Mouse (Mus musculus): ENCODE measurements around the gene Usp13. TPM values are rescaled to one million over a fixed set of nuclear protein-coding genes. Genes with fewer than 3 reads are reported as not detected.

The Usp13 gene
- polyA plus RNA-seq, 1 experiment: 1.2 TPM

- Histone ChIP-seq H3K4me1 (ENCODE audit: control insufficient read depth, insufficient read depth, low read length) (no peaks in the 10 kb centered on the region), H3K4me3 (ENCODE audit: insufficient read depth, low read depth, low read length) (no peak overlapping the region), H3K27me3 (replicated peaks; ENCODE audit: control insufficient read depth, insufficient read depth, low read length) (no peaks in the 10 kb centered on the region), H3K27ac (ENCODE audit: insufficient read depth, low read depth, low read length) (no peak overlapping the region), H3K36me3 (ENCODE audit: control insufficient read depth, insufficient read depth, low read length) (no peaks in the 10 kb centered on the region)
- 61% methylated on average over 6 of the region's 6 CpGs for WGBS
- DNase-seq: no peak
- TF ChIP-seq CTCF (conservative IDR thresholded peaks at IDR 0.05; ENCODE audit: insufficient read depth, insufficient read length, low read depth, low read length) (no peak), POLR2A (IDR thresholded peaks at IDR 0.05; ENCODE audit: low read depth, low read length) (no peak)
Measured at GRCm38 (mm10) chr3:32826701-32827100, 9.4 kb downstream of the Usp13 start.

GRCm38 (mm10) chr3:32833871-32834270, 16.5 kb downstream of the Usp13 start:
- Histone ChIP-seq H3K36me3 (ENCODE audit: control insufficient read depth, insufficient read depth, low read length) (no peaks in the 10 kb centered on the region), H3K27ac (ENCODE audit: insufficient read depth, low read depth, low read length) (no peak overlapping the region), H3K27me3 (replicated peaks; ENCODE audit: control insufficient read depth, insufficient read depth, low read length) (no peaks in the 10 kb centered on the region), H3K4me3 (ENCODE audit: insufficient read depth, low read depth, low read length) (no peak overlapping the region), H3K4me1 (ENCODE audit: control insufficient read depth, insufficient read depth, low read length) (no peaks in the 10 kb centered on the region)
- DNase-seq: no peak
- TF ChIP-seq POLR2A (IDR thresholded peaks at IDR 0.05; ENCODE audit: low read depth, low read length) (no peak), CTCF (conservative IDR thresholded peaks at IDR 0.05; ENCODE audit: insufficient read depth, insufficient read length, low read depth, low read length) (no peak)
- WGBS: 33% methylated on average over 2 of the region's 2 CpGs

DNA sequence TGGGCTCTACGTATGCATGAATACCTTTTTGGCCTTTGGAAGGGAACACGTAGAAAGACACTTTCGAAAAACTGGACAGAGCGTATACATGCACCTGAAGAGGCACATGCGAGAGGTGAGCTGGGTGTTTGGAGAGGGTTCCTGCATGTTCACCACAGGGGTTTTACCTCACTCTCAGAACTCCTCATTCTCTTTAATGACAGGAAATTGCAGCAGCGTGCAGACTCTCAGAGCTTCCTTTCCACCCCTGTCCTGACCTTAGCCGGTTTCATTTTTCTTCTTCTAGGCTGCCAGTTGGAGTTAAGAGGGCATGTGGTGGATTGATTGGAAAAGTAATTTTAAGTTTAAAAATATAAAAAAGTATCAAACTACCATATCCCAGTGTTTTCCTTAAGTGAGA, 20.5 kb downstream of the Usp13 start:
- Histone ChIP-seq H3K36me3 (ENCODE audit: control insufficient read depth, insufficient read depth, low read length) (no peaks in the 10 kb centered on the region), H3K4me1 (ENCODE audit: control insufficient read depth, insufficient read depth, low read length) (no peaks in the 10 kb centered on the region), H3K4me3 (ENCODE audit: insufficient read depth, low read depth, low read length) (no peak overlapping the region), H3K27me3 (replicated peaks; ENCODE audit: control insufficient read depth, insufficient read depth, low read length) (no peaks in the 10 kb centered on the region), H3K27ac (ENCODE audit: insufficient read depth, low read depth, low read length) (no peak overlapping the region)
- no peak for TF ChIP-seq CTCF (conservative IDR thresholded peaks at IDR 0.05; ENCODE audit: insufficient read depth, insufficient read length, low read depth, low read length)
- TF ChIP-seq POLR2A (IDR thresholded peaks at IDR 0.05; ENCODE audit: low read depth, low read length): no peak
- DNase-seq: no peak
- 79% methylated on average over 7 of the region's 7 CpGs for WGBS

DNA sequence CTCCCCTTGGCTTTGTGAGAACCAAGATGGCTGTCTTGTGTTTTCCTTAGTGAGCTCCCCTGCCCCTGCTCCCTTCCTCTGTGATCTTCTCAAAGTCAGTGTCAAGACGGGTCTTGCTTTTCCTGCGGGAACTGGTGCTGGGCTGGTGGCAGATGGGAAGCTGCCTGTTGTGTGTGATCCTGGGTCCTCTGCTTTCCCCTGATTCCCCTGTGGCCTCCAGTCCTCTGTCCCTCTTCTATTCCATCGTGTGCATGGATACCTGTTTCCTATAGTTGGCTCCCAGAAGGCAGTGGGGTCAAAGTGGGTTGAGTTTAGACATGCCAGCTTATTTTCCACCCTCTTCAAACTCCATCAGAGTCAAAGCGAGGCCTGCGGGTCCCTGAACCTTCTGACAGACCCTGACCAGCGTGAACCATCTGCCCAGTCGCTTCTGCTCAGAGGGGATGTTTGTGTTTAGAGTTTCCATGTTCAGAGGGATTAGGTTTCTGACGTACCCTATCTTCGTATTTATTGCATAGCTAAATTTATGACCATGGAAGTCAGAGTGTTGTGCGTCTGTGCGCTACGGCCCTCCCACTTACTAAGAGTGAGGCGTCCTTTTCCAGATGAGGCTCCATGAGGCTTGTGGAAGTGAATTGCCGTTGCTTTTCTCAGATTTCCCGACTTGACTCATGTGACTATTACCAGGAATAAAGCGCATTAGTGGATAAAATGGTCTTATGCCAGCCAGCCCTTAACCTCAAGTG, 39.2 kb downstream of the Usp13 start:
- WGBS: 42% methylated on average over 16 of the region's 16 CpGs
- no peak for DNase-seq
- Histone ChIP-seq H3K4me3 (ENCODE audit: insufficient read depth, low read depth, low read length) (no peak overlapping the region), H3K36me3 (ENCODE audit: control insufficient read depth, insufficient read depth, low read length) (no peaks in the 10 kb centered on the region), H3K27ac (ENCODE audit: insufficient read depth, low read depth, low read length) (no peak overlapping the region), H3K4me1 (ENCODE audit: control insufficient read depth, insufficient read depth, low read length) (no peaks in the 10 kb centered on the region), H3K27me3 (replicated peaks; ENCODE audit: control insufficient read depth, insufficient read depth, low read length) (no peaks in the 10 kb centered on the region)
- TF ChIP-seq CTCF (conservative IDR thresholded peaks at IDR 0.05; ENCODE audit: insufficient read depth, insufficient read length, low read depth, low read length) (no peak), POLR2A (IDR thresholded peaks at IDR 0.05; ENCODE audit: low read depth, low read length) (no peak)

GRCm38 (mm10) chr3:32871081-32871480, 53.7 kb downstream of the Usp13 start:
- H3K27ac ChIP-seq (ENCODE audit: insufficient read depth, low read depth, low read length): no peak overlapping the region
- WGBS: 53% methylated on average over 3 of the region's 3 CpGs
- no peak for DNase-seq

GRCm38 (mm10) chr3:32886386-32886785, 69.0 kb downstream of the Usp13 start:
- Histone ChIP-seq H3K36me3 (ENCODE audit: control insufficient read depth, insufficient read depth, low read length) (no peaks in the 10 kb centered on the region), H3K4me1 (ENCODE audit: control insufficient read depth, insufficient read depth, low read length) (no peaks in the 10 kb centered on the region), H3K27ac (ENCODE audit: insufficient read depth, low read depth, low read length) (no peak overlapping the region), H3K4me3 (ENCODE audit: insufficient read depth, low read depth, low read length) (no peak overlapping the region), H3K27me3 (replicated peaks; ENCODE audit: control insufficient read depth, insufficient read depth, low read length) (no peaks in the 10 kb centered on the region)
- DNase-seq: no peak
- WGBS: 79% methylated on average over 8 of the region's 8 CpGs
- TF ChIP-seq POLR2A (IDR thresholded peaks at IDR 0.05; ENCODE audit: low read depth, low read length) (no peak), CTCF (conservative IDR thresholded peaks at IDR 0.05; ENCODE audit: insufficient read depth, insufficient read length, low read depth, low read length) (no peak)

More at GRCm38 (mm10) chr3:32871081-32871480, 53.7 kb downstream of the Usp13 start:
- H3K27me3 ChIP-seq (replicated peaks; ENCODE audit: control insufficient read depth, insufficient read depth, low read length): no peaks in the 10 kb centered on the region
- no peaks in the 10 kb centered on the region for H3K36me3 ChIP-seq (ENCODE audit: control insufficient read depth, insufficient read depth, low read length)
- no peaks in the 10 kb centered on the region for H3K4me1 ChIP-seq (ENCODE audit: control insufficient read depth, insufficient read depth, low read length)
- TF ChIP-seq POLR2A (IDR thresholded peaks at IDR 0.05; ENCODE audit: low read depth, low read length) (no peak), CTCF (conservative IDR thresholded peaks at IDR 0.05; ENCODE audit: insufficient read depth, insufficient read length, low read depth, low read length) (no peak)
- H3K4me3 ChIP-seq (ENCODE audit: insufficient read depth, low read depth, low read length): no peak overlapping the region

DNA sequence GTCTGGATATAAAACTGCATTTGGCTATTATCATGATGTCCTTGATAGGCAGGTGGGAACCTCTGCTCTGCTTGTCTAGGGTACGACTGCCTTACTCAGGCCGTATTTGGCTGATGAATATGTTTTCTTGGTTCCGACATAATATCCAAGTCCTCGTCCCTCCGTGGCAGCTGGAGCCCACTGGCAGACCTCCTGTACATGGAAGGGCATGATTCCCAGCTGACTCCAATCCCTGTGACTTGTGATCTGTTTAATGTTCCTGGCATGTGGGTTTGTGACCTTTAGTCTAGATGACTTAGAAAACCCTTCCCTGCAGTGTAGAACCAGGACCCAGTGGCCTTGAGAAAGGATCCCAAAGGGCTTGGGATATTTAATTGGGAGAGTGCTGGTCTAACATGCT, 71.5 kb downstream of the Usp13 start:
- Histone ChIP-seq H3K36me3 (ENCODE audit: control insufficient read depth, insufficient read depth, low read length) (no peaks in the 10 kb centered on the region), H3K4me1 (ENCODE audit: control insufficient read depth, insufficient read depth, low read length) (no peaks in the 10 kb centered on the region), H3K27ac (ENCODE audit: insufficient read depth, low read depth, low read length) (no peak overlapping the region), H3K4me3 (ENCODE audit: insufficient read depth, low read depth, low read length) (no peak overlapping the region), H3K27me3 (replicated peaks; ENCODE audit: control insufficient read depth, insufficient read depth, low read length) (no peaks in the 10 kb centered on the region)
- DNase-seq: no peak
- TF ChIP-seq POLR2A (IDR thresholded peaks at IDR 0.05; ENCODE audit: low read depth, low read length) (no peak), CTCF (conservative IDR thresholded peaks at IDR 0.05; ENCODE audit: insufficient read depth, insufficient read length, low read depth, low read length) (no peak)
- WGBS: 95% methylated on average over 5 of the region's 5 CpGs

All from kidney, adult 2 months (tissue).